Mouse (Mus musculus): ENCODE measurements at regions not wholly inside any gene's neighbourhood (a gene's known extent, or its start where the extent isn't known, plus 50 kb on each side); places are given as distances from the start of the nearest gene placed in this dataset.

GRCm38 (mm10) chr3:120477232-120477631 is 693.0 kb upstream of the Ptbp2 start:
- no peak for TF ChIP-seq CTCF (IDR thresholded peaks at IDR 0.05; ENCODE audit: low read depth, low read length)
- no peak for TF ChIP-seq POLR2A (IDR thresholded peaks at IDR 0.05; ENCODE audit: insufficient read depth, low read length)

All from ES-Bruce4 (cell line).